In genomic region chr5:142813722-142814111, GRCm38 (mm10) we compare ENCODE assay signal across 8 mouse cellular contexts. TPM values are rescaled to one million over a fixed set of nuclear protein-coding genes. Genes with fewer than 3 reads are reported as not detected.
DNase-seq lines count a peak whose midpoint lies in the region; ATAC-seq lines count a peak whose summit lies in the region.

No protein-coding gene starts in this region.

- peak overlapping the region; percentile 100 for H3K27ac ChIP-seq in forebrain, embryonic 11.5 days (ENCODE audit: low read depth, low read length)
- peak overlapping the region; percentile 100 for H3K27ac ChIP-seq in intestine, embryonic 16.5 days (ENCODE audit: low read length)
- peak overlapping the region; percentile 100 for H3K27ac ChIP-seq in midbrain, embryonic 11.5 days (ENCODE audit: low read depth, low read length)

- no peaks in the 10 kb centered on the region for H3K27me3 ChIP-seq in forebrain, embryonic 11.5 days (ENCODE audit: control insufficient read depth, insufficient read depth, low read length)
- no peaks in the 10 kb centered on the region for H3K27me3 ChIP-seq in intestine, embryonic 16.5 days (replicated peaks; ENCODE audit: control insufficient read depth, insufficient read depth, low read length)
- H3K27me3 ChIP-seq in midbrain, embryonic 11.5 days (ENCODE audit: control insufficient read depth, insufficient read depth, low read length): no peaks in the 10 kb centered on the region

- intact Hi-C loops in left cerebral cortex, postnatal 4 days (cut with DNase I): loop anchor here (5.0 kb wide), 1 partner anchor 51 kb away; no protein-coding TSS in a partner anchor

- ATAC-seq in forebrain, embryonic 11.5 days (replicated peaks; ENCODE audit: low FRiP score): no peak
- no peak for ATAC-seq in intestine, embryonic 16.5 days
- no peak for ATAC-seq in midbrain, embryonic 11.5 days (ENCODE audit: low FRiP score)

- WGBS in forebrain, embryonic 11.5 days: under 1% methylated on average over 23 of the region's 23 CpGs
- WGBS in intestine, embryonic 16.5 days: under 1% methylated on average over 23 of the region's 23 CpGs
- WGBS in midbrain, embryonic 11.5 days: 0% methylated on average over 23 of the region's 23 CpGs

- H3K9me3 ChIP-seq in forebrain, embryonic 11.5 days (ENCODE audit: control insufficient read depth, low read length): no peaks in the 10 kb centered on the region
- H3K9me3 ChIP-seq in intestine, embryonic 16.5 days (ENCODE audit: control insufficient read depth, low read length): no peaks in the 10 kb centered on the region
- no peaks in the 10 kb centered on the region for H3K9me3 ChIP-seq in midbrain, embryonic 11.5 days (ENCODE audit: control insufficient read depth, low read length)

- peak overlapping the region; percentile 87 for H3K4me3 ChIP-seq in forebrain, embryonic 11.5 days (ENCODE audit: low read depth, low read length)
- peak overlapping the region; percentile 95 for H3K4me3 ChIP-seq in intestine, embryonic 16.5 days (ENCODE audit: low read length)
- H3K4me3 ChIP-seq in midbrain, embryonic 11.5 days (ENCODE audit: low read depth, low read length): peak overlapping the region; percentile 97

- DNase-seq in left cerebral cortex, postnatal 4 days: peak; percentile 28
- DNase-seq in left cerebral cortex, adult 9 months (ENCODE audit: low spot score in 2 of 2): no peak
- DNase-seq in adrenal gland, postnatal 14 days: peak; percentile 53
- DNase-seq in forebrain, embryonic 11.5 days (ENCODE audit: low spot score): peak; percentile 86
- no peak for DNase-seq in midbrain, embryonic 11.5 days (ENCODE audit: low spot score, missing footprints)
- no peak for DNase-seq in spleen, postnatal 4 days (ENCODE audit: low spot score in 2 of 2)
- DNase-seq in thymus, postnatal 0 days (ENCODE audit: low spot score): no peak

- H3K36me3 ChIP-seq in forebrain, embryonic 11.5 days (ENCODE audit: control insufficient read depth, insufficient read depth, low read length): peaks cover 3% of the 10 kb centered on the region
- H3K36me3 ChIP-seq in intestine, embryonic 16.5 days (ENCODE audit: control insufficient read depth, insufficient read depth, low read length): no peaks in the 10 kb centered on the region
- 0 out of 2 replicates have a peak, but pooled peaks cover 2% of the 10 kb centered on the region for H3K36me3 ChIP-seq in midbrain, embryonic 11.5 days (ENCODE audit: control insufficient read depth, insufficient read depth, low read length)

- peaks cover 23% of the 10 kb centered on the region for H3K4me1 ChIP-seq in forebrain, embryonic 11.5 days (replicated peaks; ENCODE audit: control insufficient read depth, insufficient read depth, low read length)
- peaks cover 38% of the 10 kb centered on the region for H3K4me1 ChIP-seq in intestine, embryonic 16.5 days (ENCODE audit: control insufficient read depth, insufficient read depth, low read length)
- peaks cover 39% of the 10 kb centered on the region for H3K4me1 ChIP-seq in midbrain, embryonic 11.5 days (ENCODE audit: control insufficient read depth, insufficient read depth, low read length)

- H3K9ac ChIP-seq in forebrain, embryonic 11.5 days (ENCODE audit: low read length): peak overlapping the region; percentile 100
- peak overlapping the region; percentile 98 for H3K9ac ChIP-seq in intestine, embryonic 16.5 days (ENCODE audit: low read depth, low read length)
- H3K9ac ChIP-seq in midbrain, embryonic 11.5 days (ENCODE audit: low read length): peak overlapping the region; percentile 100

- peak overlapping the region; percentile 96 for H3K4me2 ChIP-seq in forebrain, embryonic 11.5 days (ENCODE audit: low read depth, low read length, severe bottlenecking)
- peak overlapping the region; percentile 82 for H3K4me2 ChIP-seq in intestine, embryonic 16.5 days (ENCODE audit: low read depth, low read length)
- H3K4me2 ChIP-seq in midbrain, embryonic 11.5 days: peak overlapping the region; percentile 90

RNA-seq across cellular contexts. Expression of gene Tnrc18, which starts 3.7 kb away (rescaled TPM):
- total RNA-seq in left cerebral cortex, postnatal 4 days (2021): 100 to 1,000 TPM; 232 to 250 TPM
- total RNA-seq in adrenal gland, postnatal 14 days (2021): 86.0 and 91.0 TPM in 2 replicates
- 55.2 and 55.7 TPM in 2 replicates for polyA plus RNA-seq in forebrain, embryonic 11.5 days (2014; fragmentation: Nextera tagmentation; extraction: Ambion mirVana)
- polyA plus RNA-seq in intestine, embryonic 16.5 days (2015; fragmentation: Nextera tagmentation; extraction: Ambion mirVana): 10.5 and 13.2 TPM in 2 replicates
- 26.9 and 27.4 TPM in 2 replicates for polyA plus RNA-seq in midbrain, embryonic 11.5 days (2014; fragmentation: Nextera tagmentation; extraction: Ambion mirVana)
- polyA plus RNA-seq in thymus, postnatal 0 days (2015; fragmentation: Nextera tagmentation; extraction: Ambion mirVana): 6.9 and 9.6 TPM in 2 replicates

Comparison
In these comparisons a context has a peak if more than half of its experiments do, and no peak if none do; other contexts are left out.
1. DNase-seq: peak in left cerebral cortex, postnatal 4 days (single experiment), adrenal gland, postnatal 14 days (single experiment) and forebrain, embryonic 11.5 days (single experiment); none in left cerebral cortex, adult 9 months (0 of 2), midbrain, embryonic 11.5 days (single experiment), spleen, postnatal 4 days (0 of 2) and thymus, postnatal 0 days (single experiment).
2. Peak in every context shown above with its lines, with median percentiles within 50 percentile points of each other: H3K27ac ChIP-seq, H3K4me2 ChIP-seq, H3K4me3 ChIP-seq and H3K9ac ChIP-seq.